Mouse (Mus musculus) cerebellum, adult 2 months (tissue): Measurements from ENCODE around the gene Aldh9a1. TPM values are rescaled to one million over a fixed set of nuclear protein-coding genes. Genes with fewer than 3 reads are reported as not detected.

ENCODE experiments used
- DNase-seq, 2 experiments: peaks; one replicate each; pipeline ENCODE4 v3.0.0; 2021
- H3K27ac ChIP-seq: fragments of 200-500 bp; 2 replicates; pipeline ENCODE4 v1.5.1; 2012; ENCODE audit warnings: low read length, control low read depth, inconsistent platforms; ENCODE audit not compliant: insufficient read depth
- H3K27me3 ChIP-seq: fragments of 200-500 bp; 2 replicates; pipeline ENCODE4 v1.6.1; 2012; ENCODE audit warnings: inconsistent platforms, mild to moderate bottlenecking, low read length, moderate library complexity; ENCODE audit not compliant: control insufficient read depth, insufficient read depth
- H3K4me1 ChIP-seq: fragments of 200-500 bp; 2 replicates; pipeline ENCODE4 v1.6.1; 2011; ENCODE audit warnings: low read length; ENCODE audit not compliant: control insufficient read depth, insufficient read depth
- H3K4me3 ChIP-seq: fragments of 200-500 bp; replicated peaks from 2 replicates; pipeline ENCODE3; 2011; ENCODE audit warnings: mild to moderate bottlenecking, low read depth, low read length, control low read depth; ENCODE audit not compliant: insufficient read depth
- CTCF ChIP-seq: fragments of 200-500 bp; IDR thresholded peaks from 2 replicates; pipeline ENCODE4 v1.5.1; 2011; ENCODE audit warnings: low read depth, mild to moderate bottlenecking, control low read depth, low read length, moderate library complexity, borderline replicate concordance; ENCODE audit not compliant: insufficient read depth
- POLR2A ChIP-seq: fragments of 200-500 bp; IDR thresholded peaks from 2 replicates; pipeline ENCODE4 v1.6.1; 2011; ENCODE audit warnings: low read length, control low read depth, borderline replicate concordance; ENCODE audit not compliant: insufficient read depth
- WGBS: fragments of 180-500 bp; shearing (Covaris S2); methylation state at CpG from one replicate; pipeline ENCODE4 v1.1.7; 2018; 5-methylcytosine and 5-hydroxymethylcytosine counted together
- polyA plus RNA-seq: library from polyadenylated mRNA; depleted of rRNA; stranded (reverse); fragments of >200 nt; gene quantifications from 2 replicates; pipeline ENCODE4 v1.2.3, GENCODE M21; 2012; rRNA removed

The Aldh9a1 gene
- polyA plus RNA-seq, 1 experiment, result 42.5 TPM

DNA sequence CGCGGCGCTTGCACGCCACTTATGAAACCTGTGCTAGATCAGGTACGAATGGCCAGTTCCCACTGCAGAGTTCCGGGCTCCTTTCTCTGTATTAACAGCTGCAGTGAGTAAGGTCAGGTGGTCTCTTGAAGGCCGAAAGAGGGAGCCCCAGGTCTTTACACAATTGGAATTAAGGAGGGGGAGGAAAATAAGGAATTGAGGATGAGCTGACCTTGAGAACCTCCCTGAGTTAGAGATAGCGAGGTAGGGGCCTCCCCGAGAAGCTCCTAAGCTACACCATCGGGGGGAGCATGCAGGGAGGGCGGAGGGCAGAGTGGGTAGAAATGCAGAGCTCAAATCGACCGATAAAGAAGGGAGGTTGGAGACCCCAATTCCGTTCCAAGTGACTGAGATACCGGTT, 43.5 kb downstream of the Aldh9a1 start:
- peak overlapping the region; percentile 49 for H3K27ac ChIP-seq
- peak overlapping the region; percentile 97 for H3K4me3 ChIP-seq
- no peaks in the 10 kb centered on the region for H3K27me3 ChIP-seq
- WGBS, result under 1% methylated on average over 15 of the region's 15 CpGs
- DNase-seq, result peak in 1 of 2 experiments; percentile 35
- peaks cover 11% of the 10 kb centered on the region; the same call in 1 of the 2 replicates for H3K4me1 ChIP-seq
- TF ChIP-seq CTCF (no peak), POLR2A (no peak)

DNA sequence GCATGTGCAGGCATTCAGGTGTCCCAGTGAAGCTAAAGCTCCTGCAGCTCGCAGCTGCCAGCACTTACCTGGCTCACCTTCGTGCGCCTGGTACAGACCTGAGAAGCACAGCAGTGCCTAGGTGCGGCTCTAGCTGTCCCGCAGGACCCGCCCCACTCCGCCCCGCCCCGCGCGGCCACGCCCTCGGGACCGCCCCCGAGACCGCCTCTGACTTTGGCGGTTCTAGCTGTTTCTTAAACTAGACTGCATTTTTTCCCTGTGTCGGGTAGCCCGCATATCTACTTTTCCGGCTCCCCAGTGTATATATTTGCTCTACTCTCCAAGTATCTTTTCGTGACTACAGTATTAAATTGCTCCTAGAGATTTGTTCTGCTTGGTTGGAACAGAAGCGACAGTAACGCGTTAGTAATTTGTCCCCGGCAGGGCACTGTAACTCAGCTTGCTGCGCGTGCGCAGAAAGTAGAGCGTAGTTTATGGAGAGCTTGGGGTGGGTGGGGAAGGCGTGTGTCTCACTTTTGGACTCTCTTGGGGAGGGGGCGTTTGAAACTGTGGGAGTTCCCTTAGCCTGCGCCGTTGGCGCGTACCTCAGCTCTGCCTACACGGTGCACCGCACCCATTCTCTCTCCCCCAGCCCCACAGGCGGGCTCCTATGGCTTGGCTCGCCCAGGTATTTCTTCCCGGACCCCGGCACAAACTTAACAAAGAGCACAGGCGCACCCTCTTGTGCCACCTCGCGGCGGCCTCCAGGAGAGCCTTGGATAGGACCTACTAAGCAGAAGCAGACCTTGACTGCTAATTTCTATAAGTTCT, 44.1 kb downstream of the Aldh9a1 start, which contains the start of gene Mgst3:
Gene Mgst3 (minus strand): TSS at position 159 of the 810 bp plus-strand sequence.
- Histone ChIP-seq H3K4me1 (peaks cover 8% of the 10 kb centered on the region; the same call in 1 of the 2 replicates), H3K27me3 (no peaks in the 10 kb centered on the region), H3K27ac (peak within 1 kb of the TSS; percentile 49), H3K4me3 (peak within 1 kb of the TSS; percentile 97)
- WGBS, result 1% methylated on average over 45 of the region's 45 CpGs
- DNase-seq, result peak; percentile 95 to 98
- TF ChIP-seq POLR2A (peak; percentile 65), CTCF (peak; percentile 50; the same call in 1 of the 2 replicates)

DNA sequence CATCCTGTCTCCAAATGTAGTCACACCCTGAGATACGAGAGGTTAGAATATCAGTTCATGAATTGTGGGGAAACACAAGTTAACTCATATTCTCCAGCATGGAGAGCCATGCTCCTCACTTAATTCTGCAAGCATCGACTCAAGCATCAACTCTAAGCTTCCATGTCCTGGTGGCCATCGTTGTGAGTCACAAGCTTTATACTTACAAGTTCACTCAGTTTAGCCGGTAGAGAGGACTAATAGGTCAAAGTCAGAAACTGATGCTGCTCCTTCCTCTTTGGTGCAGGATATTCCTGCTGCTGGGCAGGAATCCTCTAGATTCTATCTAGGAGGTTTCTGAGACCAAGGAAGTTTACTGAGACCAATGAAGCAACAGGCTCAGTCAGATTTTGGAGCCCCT, 55.4 kb downstream of the Aldh9a1 start:
- Histone ChIP-seq H3K27me3 (no peaks in the 10 kb centered on the region), H3K4me1 (no peaks in the 10 kb centered on the region), H3K4me3 (no peak overlapping the region), H3K27ac (no peak overlapping the region)
- no peak for DNase-seq
- TF ChIP-seq CTCF, result no peak
- TF ChIP-seq POLR2A, result no peak
- 81% methylated on average over 4 of the region's 4 CpGs for WGBS

DNA sequence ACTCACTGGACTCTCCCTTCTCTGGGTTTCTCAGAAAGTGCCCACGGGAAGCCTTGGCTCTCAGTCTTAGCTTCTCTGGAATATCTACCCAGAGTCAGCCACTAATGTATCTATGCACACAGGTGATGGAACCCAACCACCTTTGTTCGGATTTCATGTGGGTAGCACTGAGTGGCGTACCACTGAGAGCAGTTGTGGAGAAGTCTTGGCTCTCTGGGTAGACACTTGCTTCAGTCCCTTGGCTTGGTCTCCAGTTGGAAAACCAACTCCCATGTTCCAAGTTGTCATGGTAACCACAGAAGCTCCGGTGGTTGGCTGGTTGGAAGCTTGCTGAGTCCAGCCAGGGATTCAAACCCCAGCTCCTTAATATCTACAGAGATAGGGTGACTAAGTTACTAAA, 59.8 kb downstream of the Aldh9a1 start:
- H3K4me3 ChIP-seq, result no peak overlapping the region
- H3K27ac ChIP-seq, result no peak overlapping the region
- H3K27me3 ChIP-seq, result no peaks in the 10 kb centered on the region
- WGBS, result 44% methylated on average over 4 of the region's 4 CpGs
- DNase-seq, result no peak
- TF ChIP-seq CTCF (no peak), POLR2A (no peak)
- H3K4me1 ChIP-seq, result no peaks in the 10 kb centered on the region

DNA sequence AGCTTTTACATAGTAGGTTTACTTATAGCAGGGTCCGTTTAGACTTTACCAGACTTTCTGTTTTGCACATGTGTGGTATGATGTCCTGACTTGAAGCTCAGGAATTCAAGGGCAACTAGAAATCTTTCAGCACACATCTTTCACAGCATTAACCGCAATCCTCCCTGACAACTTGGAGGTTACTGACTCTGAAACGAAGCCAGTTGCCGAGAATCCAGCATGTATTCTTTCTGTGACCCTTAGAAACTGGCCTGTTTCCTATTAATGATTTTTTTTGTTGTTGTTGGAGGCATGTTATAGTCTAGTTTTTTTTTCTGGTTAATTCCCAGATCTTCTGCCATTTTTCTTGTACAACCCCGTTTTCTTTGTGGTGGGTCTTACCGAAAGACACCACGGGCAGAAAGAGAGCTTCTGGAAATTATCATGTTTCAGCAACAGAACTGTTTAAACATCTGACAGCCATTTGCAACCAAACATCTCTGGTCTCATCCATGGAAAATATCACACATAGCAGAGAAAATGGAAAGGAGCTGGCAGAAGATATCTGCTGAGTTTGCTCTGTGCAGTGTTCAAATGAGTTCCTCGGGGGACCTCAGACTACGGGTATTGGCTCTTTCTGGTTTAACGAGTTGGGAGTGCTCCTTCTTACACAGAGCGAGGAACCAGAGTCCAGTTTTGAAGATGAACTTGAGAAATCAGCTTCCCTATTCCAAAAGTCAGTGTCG, 62.4 kb downstream of the Aldh9a1 start:
- Histone ChIP-seq H3K27me3 (no peaks in the 10 kb centered on the region), H3K4me3 (no peak overlapping the region), H3K27ac (no peak overlapping the region), H3K4me1 (no peaks in the 10 kb centered on the region)
- 71% methylated on average over 12 of the region's 12 CpGs for WGBS
- TF ChIP-seq CTCF, result no peak
- TF ChIP-seq POLR2A, result no peak
- no peak for DNase-seq

DNA sequence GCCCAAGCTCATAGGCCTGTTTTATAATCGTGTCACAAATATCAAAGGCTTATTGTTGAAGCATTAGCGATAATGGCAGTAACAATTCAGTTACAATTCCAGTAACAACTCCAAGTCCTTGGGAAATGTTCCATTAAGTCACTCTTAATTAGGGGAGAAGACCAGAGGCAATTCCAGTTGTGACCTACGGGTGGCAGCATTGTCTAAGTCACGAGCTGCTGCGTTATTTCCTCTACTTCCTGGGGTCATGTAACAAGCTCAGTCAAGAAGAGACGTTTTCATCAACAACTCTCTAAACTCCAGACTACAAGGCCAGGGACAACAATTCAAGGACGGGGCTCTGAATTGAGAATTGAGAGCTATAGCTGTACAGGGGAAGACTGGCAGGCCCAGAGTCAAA, 65.1 kb downstream of the Aldh9a1 start:
- TF ChIP-seq CTCF (peak; percentile 93), POLR2A (no peak)
- 1% methylated on average over 7 of the region's 7 CpGs for WGBS
- no peak overlapping the region for H3K27ac ChIP-seq

More for the DNA sequence above, 65.1 kb downstream of the Aldh9a1 start:
- DNase-seq, result peak; percentile 51 to 71
- H3K4me1 ChIP-seq, result no peaks in the 10 kb centered on the region
- H3K4me3 ChIP-seq, result no peak overlapping the region
- no peaks in the 10 kb centered on the region for H3K27me3 ChIP-seq

Other genes with a start within 250 kb of the Aldh9a1 start
- 20.7 and 24.3 TPM in 2 replicates for gene Uck2, start 64.7 kb upstream of the Aldh9a1 start, polyA plus RNA-seq
- 71.7 and 74.9 TPM in 2 replicates for gene Tmco1, start 41.6 kb upstream of the Aldh9a1 start, polyA plus RNA-seq
- gene Mgst3, start 43.9 kb downstream of the Aldh9a1 start, polyA plus RNA-seq, result 272 and 279 TPM in 2 replicates
- 0.13 and 0.25 TPM in 2 replicates for gene Lrrc52, start 116.8 kb downstream of the Aldh9a1 start, polyA plus RNA-seq
- 1.6 and 1.7 TPM in 2 replicates for gene Rxrg, start 248.4 kb downstream of the Aldh9a1 start, polyA plus RNA-seq